Mouse (Mus musculus) MEL (cell line): ENCODE data around the gene BC016579. TPM values are rescaled to one million over a fixed set of nuclear protein-coding genes. Genes with fewer than 3 reads are reported as not detected.

ENCODE experiments used
- DNase-seq: peaks from one replicate; pipeline ENCODE4 v3.0.0; 2011; ENCODE audit warnings: low read depth, low spot score
- H3K27ac ChIP-seq: 2 replicates; pipeline ENCODE4 v1.5.1; 2012; ENCODE audit warnings: low read depth, mild to moderate bottlenecking, control low read depth, low read length, moderate library complexity; ENCODE audit not compliant: control insufficient read depth
- H3K27me3 ChIP-seq, 2 experiments: fragments of 150-350 bp in 1 of 2; sonication (generic) in 1 of 2; 2 replicates each; pipeline ENCODE4 v1.6.1; 2012; ENCODE audit warnings: low read length in 2 of 2, mild to moderate bottlenecking in 2 of 2, improper control_type of control experiment in 1 of 2, moderate library complexity in 1 of 2; ENCODE audit not compliant: insufficient read depth in 2 of 2, control insufficient read depth in 1 of 2
- H3K36me3 ChIP-seq, 2 experiments: 2 replicates each; pipeline ENCODE4 v1.6.1; 2012 to 2014; ENCODE audit warnings: low read length in 2 of 2, improper control_type of control experiment in 1 of 2, inconsistent platforms in 1 of 2, mild to moderate bottlenecking in 1 of 2; ENCODE audit not compliant: insufficient read depth in 2 of 2, control insufficient read depth in 1 of 2
- H3K4me1 ChIP-seq, 2 experiments: fragments of 150-350 bp in 1 of 2; sonication (generic) in 1 of 2; 2 replicates each; pipeline ENCODE4 v1.6.1; 2012; ENCODE audit warnings: low read length in 2 of 2, improper control_type of control experiment in 1 of 2, mild to moderate bottlenecking in 1 of 2; ENCODE audit not compliant: insufficient read depth in 2 of 2, control insufficient read depth in 1 of 2
- H3K4me3 ChIP-seq, 2 experiments: fragments of 150-350 bp in 1 of 2; sonication (generic) in 1 of 2; 2 replicates each; pipeline ENCODE4 v1.5.1; 2012; ENCODE audit warnings: low read depth in 2 of 2, low read length in 2 of 2, mild to moderate bottlenecking in 2 of 2, moderate library complexity in 2 of 2, control low read depth in 1 of 2, improper control_type of control experiment in 1 of 2; ENCODE audit not compliant: control insufficient read depth in 1 of 2, insufficient read depth in 1 of 2
- H3K79me2 ChIP-seq: 2 replicates; pipeline ENCODE4 v1.6.1; 2012; ENCODE audit warnings: mild to moderate bottlenecking, low read length, moderate library complexity; ENCODE audit not compliant: control insufficient read depth, poor library complexity, insufficient read depth
- H3K9ac ChIP-seq: 2 replicates; pipeline ENCODE4 v1.6.1; 2012; ENCODE audit warnings: low read depth, mild to moderate bottlenecking, control low read depth, low read length, moderate library complexity; ENCODE audit not compliant: control insufficient read depth, poor library complexity, severe bottlenecking
- H3K9me3 ChIP-seq: fragments of 150-350 bp; sonication (generic); replicated peaks from 2 replicates; pipeline ENCODE4 v1.6.1; 2012; ENCODE audit warnings: mild to moderate bottlenecking, low read length, improper control_type of control experiment, moderate library complexity; ENCODE audit not compliant: insufficient read depth
- BHLHE40 ChIP-seq: IDR thresholded peaks from 2 replicates; pipeline ENCODE4 v1.6.1; 2012; ENCODE audit warnings: low read depth, mild to moderate bottlenecking, inconsistent platforms, low read length, improper control_type of control experiment, borderline replicate concordance
- CHD1 ChIP-seq: IDR thresholded peaks from 2 replicates; pipeline ENCODE4 v1.6.1; 2012; ENCODE audit warnings: low read depth, mild to moderate bottlenecking, inconsistent platforms, low read length, improper control_type of control experiment
- CTCF ChIP-seq, 3 experiments: IDR thresholded peaks in 2 of 3; conservative IDR thresholded peaks in 1 of 3; 2 replicates each; pipeline ENCODE4 v1.5.1; 2011 to 2012; ENCODE audit warnings: low read length in 3 of 3, low read depth in 2 of 3, mild to moderate bottlenecking in 2 of 3, improper control_type of control experiment in 1 of 3, inconsistent platforms in 1 of 3, mixed read lengths in 1 of 3, moderate library complexity in 1 of 3; ENCODE audit not compliant: control insufficient read depth in 1 of 3, insufficient read depth in 1 of 3, poor library complexity in 1 of 3, severe bottlenecking in 1 of 3
- ELF1 ChIP-seq: IDR thresholded peaks from 2 replicates; pipeline ENCODE4 v1.6.1; 2014; ENCODE audit warnings: low read depth, mild to moderate bottlenecking, inconsistent platforms, low read length, improper control_type of control experiment, moderate library complexity
- EP300 ChIP-seq, 2 experiments: IDR thresholded peaks; 2 replicates each; pipeline ENCODE4 v1.6.1; 2011; ENCODE audit warnings: improper control_type of control experiment in 2 of 2, low read length in 2 of 2, low read depth in 1 of 2, mild to moderate bottlenecking in 1 of 2
- ETS1 ChIP-seq: IDR thresholded peaks from 2 replicates; pipeline ENCODE4 v1.6.1; 2012; ENCODE audit warnings: low read depth, mild to moderate bottlenecking, inconsistent platforms, low read length, improper control_type of control experiment, moderate library complexity
- GABPA ChIP-seq: IDR thresholded peaks from 2 replicates; pipeline ENCODE4 v1.6.1; 2012; ENCODE audit warnings: low read depth, mild to moderate bottlenecking, inconsistent platforms, low read length, improper control_type of control experiment, moderate library complexity
- GATA1 ChIP-seq: IDR thresholded peaks from 2 replicates; pipeline ENCODE4 v1.6.1; 2011; ENCODE audit warnings: low read depth, low read length, improper control_type of control experiment
- MAX ChIP-seq: IDR thresholded peaks from 2 replicates; pipeline ENCODE4 v1.6.1; 2011; ENCODE audit warnings: low read length, improper control_type of control experiment
- MEF2A ChIP-seq: IDR thresholded peaks from 2 replicates; pipeline ENCODE4 v1.6.1; 2014; ENCODE audit warnings: low read depth, mild to moderate bottlenecking, inconsistent platforms, low read length, improper control_type of control experiment; ENCODE audit not compliant: poor library complexity, insufficient replicate concordance, severe bottlenecking; ENCODE audit errors: extremely low read depth
- MYB ChIP-seq: IDR thresholded peaks from 2 replicates; pipeline ENCODE4 v1.6.1; 2011; ENCODE audit warnings: mild to moderate bottlenecking, low read depth, low read length, improper control_type of control experiment
- NELFE ChIP-seq: IDR thresholded peaks from 2 replicates; pipeline ENCODE4 v1.6.1; 2011; ENCODE audit warnings: low read depth, low read length, improper control_type of control experiment
- NRF1 ChIP-seq: IDR thresholded peaks from 2 replicates; pipeline ENCODE4 v1.6.1; 2014; ENCODE audit warnings: low read depth, mild to moderate bottlenecking, inconsistent platforms, low read length, improper control_type of control experiment, moderate library complexity; ENCODE audit not compliant: poor library complexity, insufficient read depth, severe bottlenecking
- POLR2A ChIP-seq, 2 experiments: IDR thresholded peaks; 2 replicates each; pipeline ENCODE4 v1.6.1; 2011 to 2012; ENCODE audit warnings: low read length in 2 of 2, mild to moderate bottlenecking in 2 of 2, control low read depth in 1 of 2, improper control_type of control experiment in 1 of 2, low read depth in 1 of 2, moderate library complexity in 1 of 2; ENCODE audit not compliant: control insufficient read depth in 1 of 2, insufficient read depth in 1 of 2, poor library complexity in 1 of 2
- POLR2AphosphoS2 ChIP-seq: IDR thresholded peaks from 2 replicates; pipeline ENCODE4 v1.6.1; 2011; ENCODE audit warnings: low read length, improper control_type of control experiment
- POLR2AphosphoS5 ChIP-seq: IDR thresholded peaks from 2 replicates; pipeline ENCODE4 v1.6.1; 2012; ENCODE audit warnings: low read depth, borderline replicate concordance, mild to moderate bottlenecking, inconsistent platforms, low read length, moderate library complexity, mixed read lengths
- RCOR1 ChIP-seq: IDR thresholded peaks from 2 replicates; pipeline ENCODE4 v1.6.1; 2012; ENCODE audit warnings: low read depth, mild to moderate bottlenecking, inconsistent platforms, low read length, improper control_type of control experiment
- SMC3 ChIP-seq: IDR thresholded peaks from 2 replicates; pipeline ENCODE4 v1.6.1; 2011; ENCODE audit warnings: low read depth, low read length, improper control_type of control experiment
- TAL1 ChIP-seq: IDR thresholded peaks from 2 replicates; pipeline ENCODE4 v1.6.1; 2012; ENCODE audit warnings: mild to moderate bottlenecking, inconsistent platforms, low read length, moderate library complexity, mixed read lengths
- TBP ChIP-seq: IDR thresholded peaks from 2 replicates; pipeline ENCODE4 v1.8.0; 2011; ENCODE audit warnings: low read depth, low read length, improper control_type of control experiment
- TCF12 ChIP-seq: IDR thresholded peaks from 2 replicates; pipeline ENCODE4 v1.6.1; 2014; ENCODE audit warnings: low read depth, mild to moderate bottlenecking, inconsistent platforms, low read length, improper control_type of control experiment, moderate library complexity
- ZC3H11A ChIP-seq: IDR thresholded peaks from 2 replicates; pipeline ENCODE4 v1.6.1; 2012; ENCODE audit warnings: low read depth, mild to moderate bottlenecking, inconsistent platforms, low read length, improper control_type of control experiment
- ZKSCAN1 ChIP-seq: IDR thresholded peaks from 2 replicates; pipeline ENCODE4 v1.6.1; 2012; ENCODE audit warnings: low read depth, mild to moderate bottlenecking, inconsistent platforms, low read length, improper control_type of control experiment, moderate library complexity
- polyA plus RNA-seq, 2 experiments: library from polyadenylated mRNA; stranded (reverse) in 1 of 2; unstranded in 1 of 2; fragments of >175 nt in 1 of 2; fragments of >200 nt in 1 of 2; gene quantifications; 2 replicates each; pipeline versions ENCODE4 v1.2.1 to v1.2.4; 2012; ENCODE audit warnings: low replicate concordance in 2 of 2, low read depth in 1 of 2; ENCODE audit not compliant: insufficient read length in 2 of 2, insufficient read depth in 1 of 2, missing spikeins in 1 of 2
- total RNA-seq: library from RNA; depleted of rRNA; stranded (reverse); fragments of 300-350 nt; gene quantifications from 2 replicates; pipeline ENCODE4 v1.2.3, GENCODE M21; 2012

BC016579 gene
- total and polyA plus RNA-seq, 3 experiments: not detected

GRCm38 (mm10) chr16:45668178-45668577 is 14.3 kb upstream of the BC016579 start:
- TF ChIP-seq BHLHE40 (0 out of 2 replicates have a peak, but pooled peaks have one; percentile 10), CTCF (IDR thresholded peaks at IDR 0.05 in 2 of 3, conservative IDR thresholded peaks at IDR 0.05 in 1 of 3; ENCODE audit: control insufficient read depth in 1 of 3, insufficient read depth in 1 of 3, low read depth in 2 of 3, low read length in 3 of 3, poor library complexity in 1 of 3, severe bottlenecking in 1 of 3) (no peak), MAX (peak; percentile 50; the same call in 1 of the 2 replicates), EP300 (IDR thresholded peaks at IDR 0.05; ENCODE audit: low read depth in 1 of 2, low read length in 2 of 2) (peak; percentile 56 to 57; a peak in 3 of 4 replicates), ELF1 (no peak), ETS1 (peak; percentile 37; the same call in 1 of the 2 replicates), ZKSCAN1 (no peak)
- Histone ChIP-seq H3K27me3 (no peaks in the 10 kb centered on the region), H3K4me1 (peaks cover 5 to 10% of the 10 kb centered on the region in 2 experiments), H3K27ac (peak overlapping the region; percentile 41; the same call in 1 of the 2 replicates), H3K36me3 (peaks cover 0 to 14% of the 10 kb centered on the region in 2 experiments; a peak in 2 of 4 replicates), H3K9ac (no peak overlapping the region), H3K9me3 (no peaks in the 10 kb centered on the region), H3K4me3 (no peak overlapping the region), H3K79me2 (no peaks in the 10 kb centered on the region)
- peak; percentile 38 for DNase-seq

DNA sequence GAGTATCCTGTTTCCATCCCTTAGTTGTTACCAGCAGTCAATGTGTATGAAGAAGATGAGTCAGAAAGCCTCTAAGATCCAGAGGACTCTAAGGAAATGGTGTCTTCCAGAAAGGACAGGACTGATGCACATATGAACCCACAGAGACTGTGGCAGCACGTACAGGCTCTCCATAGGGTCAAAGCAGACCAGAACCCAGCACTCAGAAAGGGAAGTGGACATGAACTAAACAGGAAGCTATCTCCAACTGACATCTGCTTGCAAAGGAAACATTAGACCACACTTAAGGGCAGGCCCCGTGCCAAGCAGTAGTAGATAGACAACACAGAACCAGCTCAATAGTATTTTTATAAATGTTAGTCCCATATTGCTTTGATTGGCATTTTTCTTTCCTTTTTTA is 12.3 kb upstream of the BC016579 start:
- H3K36me3 ChIP-seq: peaks cover 0 to 23% of the 10 kb centered on the region in 2 experiments; a peak in 2 of 4 replicates
- H3K9ac ChIP-seq: no peak overlapping the region
- no peaks in the 10 kb centered on the region for H3K9me3 ChIP-seq
- no peaks in the 10 kb centered on the region for H3K27me3 ChIP-seq
- H3K4me1 ChIP-seq: peaks cover 5 to 17% of the 10 kb centered on the region in 2 experiments
- peak; percentile 86 for DNase-seq
- H3K27ac ChIP-seq: peak overlapping the region; percentile 41
- TF ChIP-seq RCOR1 (peak; percentile 28; the same call in 1 of the 2 replicates), ZC3H11A (no peak), MYB (peak; percentile 9; the same call in 1 of the 2 replicates), SMC3 (no peak), MEF2A (no peak), CHD1 (no peak), TCF12 (peak; percentile 75), NRF1 (no peak), CTCF (IDR thresholded peaks at IDR 0.05 in 2 of 3, conservative IDR thresholded peaks at IDR 0.05 in 1 of 3; ENCODE audit: control insufficient read depth in 1 of 3, insufficient read depth in 1 of 3, low read depth in 2 of 3, low read length in 3 of 3, poor library complexity in 1 of 3, severe bottlenecking in 1 of 3) (no peak), POLR2AphosphoS5 (no peak), TAL1 (peak; percentile 79), NELFE (no peak), POLR2AphosphoS2 (no peak), GATA1 (peak; percentile 77), GABPA (no peak), EP300 (IDR thresholded peaks at IDR 0.05; ENCODE audit: low read depth in 1 of 2, low read length in 2 of 2) (peak; percentile 83 to 93), POLR2A (IDR thresholded peaks at IDR 0.05; ENCODE audit: control insufficient read depth in 1 of 2, insufficient read depth in 1 of 2, low read depth in 1 of 2, low read length in 2 of 2, poor library complexity in 1 of 2) (no peak), TBP (no peak)
- no peaks in the 10 kb centered on the region for H3K79me2 ChIP-seq
- H3K4me3 ChIP-seq: no peak overlapping the region
